Mouse (Mus musculus): ENCODE results near the gene Avil. TPM values are rescaled to one million over a fixed set of nuclear protein-coding genes. Genes with fewer than 3 reads are reported as not detected.

The Avil gene
- polyA plus RNA-seq (2015; fragmentation: Nextera tagmentation; extraction: Ambion mirVana) = 2.2 and 2.8 TPM in 2 replicates

DNA sequence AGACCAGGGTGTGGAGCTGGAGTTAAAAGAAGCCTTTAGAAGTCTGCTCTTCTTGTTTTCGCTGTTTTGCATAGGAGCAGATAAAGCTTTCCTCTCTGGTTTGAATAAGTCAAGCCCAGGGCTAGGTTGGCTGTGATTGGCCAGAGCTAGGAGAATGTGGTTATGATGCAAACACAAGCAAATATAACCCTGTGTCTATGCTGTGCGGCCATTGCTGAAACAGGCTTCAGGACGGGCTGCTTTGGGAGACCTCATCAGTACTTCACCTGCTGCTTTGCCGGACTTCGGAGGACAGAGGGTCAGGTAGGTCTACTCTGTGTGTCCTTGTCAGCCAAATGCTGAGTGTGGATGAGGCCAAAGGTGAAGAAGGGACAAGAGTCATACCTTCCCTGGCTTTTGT is at the start of gene Avil:
TSS of gene Avil (plus strand) at position 181 of the 400 bp plus-strand sequence.
- Histone ChIP-seq H3K4me3 (replicated peaks) (no peak within 1 kb of the TSS), H3K9me3 (no peaks in the 10 kb centered on the region), H3K4me1 (replicated peaks) (no peaks in the 10 kb centered on the region), H3K4me2 (replicated peaks) (no peak within 1 kb of the TSS), H3K27ac (no peak within 1 kb of the TSS), H3K27me3 (no peaks in the 10 kb centered on the region), H3K36me3 (peaks cover 33% of the 10 kb centered on the region), H3K9ac (replicated peaks) (no peak within 1 kb of the TSS)
- WGBS = 89% methylated on average over 5 of the region's 5 CpGs
- ATAC-seq = no peak

- WGBS = 92% methylated on average over 1 of the region's 1 CpGs
- 0 out of 2 replicates have a peak, but pooled peaks cover 3% of the 10 kb centered on the region for H3K9me3 ChIP-seq
- H3K4me1 ChIP-seq (replicated peaks) = peaks cover 12% of the 10 kb centered on the region
- no peak overlapping the region for H3K4me3 ChIP-seq (replicated peaks)
- H3K27ac ChIP-seq = no peak overlapping the region
- no peaks in the 10 kb centered on the region for H3K36me3 ChIP-seq
- ATAC-seq = no peak
- H3K9ac ChIP-seq (replicated peaks) = no peak overlapping the region
- peaks cover 10% of the 10 kb centered on the region; the same call in 1 of the 2 replicates for H3K27me3 ChIP-seq
- no peak overlapping the region for H3K4me2 ChIP-seq (replicated peaks)
These were observed 48.1 kb upstream of the Avil start for GRCm38 (mm10) chr10:126952375-126952774.

DNA sequence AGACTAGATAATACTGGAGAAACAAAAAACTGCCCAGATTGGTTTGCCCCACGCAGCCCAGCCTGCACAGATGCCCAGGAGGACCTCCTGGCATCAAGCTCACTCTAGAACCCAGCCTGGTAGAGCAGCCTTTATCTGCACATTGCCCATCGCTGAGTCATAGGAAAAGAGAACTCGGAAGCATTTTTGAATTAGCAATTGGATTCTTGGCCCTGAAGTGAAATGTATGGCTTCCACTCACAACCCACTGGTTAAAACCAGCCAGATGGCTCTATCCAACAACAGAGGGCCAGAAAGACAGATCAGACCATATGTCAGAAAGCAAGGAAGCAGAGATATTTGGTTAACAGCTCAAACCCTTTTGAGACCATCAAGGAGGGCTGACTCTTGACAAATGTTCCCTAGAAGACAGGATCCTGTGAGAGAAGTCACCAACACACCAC is 47.5 kb upstream of the Avil start:
- ATAC-seq = no peak
- no peak overlapping the region for H3K4me3 ChIP-seq (replicated peaks)
- 0 out of 2 replicates have a peak, but pooled peaks cover 3% of the 10 kb centered on the region for H3K9me3 ChIP-seq
- H3K36me3 ChIP-seq = no peaks in the 10 kb centered on the region
- H3K27ac ChIP-seq = no peak overlapping the region
- no peak overlapping the region for H3K4me2 ChIP-seq (replicated peaks)
- no peak overlapping the region for H3K9ac ChIP-seq (replicated peaks)
- H3K27me3 ChIP-seq = peaks cover 10% of the 10 kb centered on the region; the same call in 1 of the 2 replicates
- peaks cover 17% of the 10 kb centered on the region for H3K4me1 ChIP-seq (replicated peaks)
- 85% methylated on average over 3 of the region's 3 CpGs for WGBS

- Histone ChIP-seq H3K36me3 (no peaks in the 10 kb centered on the region), H3K4me3 (replicated peaks) (peak overlapping the region; percentile 7; the same call in 1 of the 2 replicates), H3K9me3 (0 out of 2 replicates have a peak, but pooled peaks cover 3% of the 10 kb centered on the region), H3K9ac (replicated peaks) (peak overlapping the region; percentile 64), H3K4me1 (replicated peaks) (peaks cover 17% of the 10 kb centered on the region), H3K27ac (peak overlapping the region; percentile 88), H3K27me3 (peaks cover 29% of the 10 kb centered on the region), H3K4me2 (replicated peaks) (peak overlapping the region; percentile 49)
- WGBS = 4% methylated on average over 15 of the region's 15 CpGs
- peak; percentile 14; the same call in 1 of the 2 replicates for ATAC-seq
These were observed 43.7 kb upstream of the Avil start for GRCm38 (mm10) chr10:126956692-126957358.

DNA sequence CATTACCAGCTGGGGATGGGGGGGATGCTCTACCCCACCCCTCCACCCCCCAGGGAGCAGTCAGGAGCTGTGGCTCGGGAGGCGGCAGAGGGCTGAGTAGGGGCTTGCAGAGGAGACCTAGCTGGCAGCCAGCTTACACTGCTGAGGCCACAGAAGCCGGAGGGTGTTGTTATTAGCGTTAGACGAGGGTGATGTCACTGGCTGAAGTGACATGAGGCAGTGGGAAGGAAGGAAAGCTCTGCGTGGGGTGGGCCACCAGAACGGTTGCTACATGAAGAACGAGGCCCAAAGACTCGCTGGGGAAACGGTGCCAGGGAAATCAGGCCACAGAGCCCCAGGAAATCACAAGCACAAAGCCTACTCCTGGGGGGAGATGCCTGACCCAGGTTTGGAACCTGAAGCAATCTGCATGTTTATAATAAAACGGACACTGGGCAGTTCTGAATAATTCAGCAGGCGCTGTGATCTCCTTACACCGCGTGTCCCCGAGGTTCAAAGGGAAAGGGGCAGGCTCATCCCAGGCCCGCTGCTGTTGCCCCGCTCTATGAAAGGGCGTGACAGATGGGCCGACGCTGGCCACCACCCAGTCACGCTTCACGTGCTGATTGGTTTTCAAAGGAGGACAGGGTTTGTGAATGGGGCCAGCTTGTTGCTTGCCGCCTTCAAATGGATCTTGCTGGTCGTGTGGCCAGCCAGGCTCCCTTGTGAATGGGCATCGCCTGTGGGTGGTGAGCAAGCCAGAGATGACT is 43.0 kb upstream of the Avil start:
- Histone ChIP-seq H3K4me2 (replicated peaks) (peak overlapping the region; percentile 49), H3K9ac (replicated peaks) (peak overlapping the region; percentile 64), H3K4me1 (replicated peaks) (peaks cover 21% of the 10 kb centered on the region), H3K9me3 (0 out of 2 replicates have a peak, but pooled peaks cover under 1% of the 10 kb centered on the region), H3K27me3 (peaks cover 29% of the 10 kb centered on the region), H3K4me3 (replicated peaks) (peak overlapping the region; percentile 7), H3K36me3 (no peaks in the 10 kb centered on the region), H3K27ac (peak overlapping the region; percentile 88)
- under 1% methylated on average over 25 of the region's 25 CpGs for WGBS
- ATAC-seq = peak; percentile 96

DNA sequence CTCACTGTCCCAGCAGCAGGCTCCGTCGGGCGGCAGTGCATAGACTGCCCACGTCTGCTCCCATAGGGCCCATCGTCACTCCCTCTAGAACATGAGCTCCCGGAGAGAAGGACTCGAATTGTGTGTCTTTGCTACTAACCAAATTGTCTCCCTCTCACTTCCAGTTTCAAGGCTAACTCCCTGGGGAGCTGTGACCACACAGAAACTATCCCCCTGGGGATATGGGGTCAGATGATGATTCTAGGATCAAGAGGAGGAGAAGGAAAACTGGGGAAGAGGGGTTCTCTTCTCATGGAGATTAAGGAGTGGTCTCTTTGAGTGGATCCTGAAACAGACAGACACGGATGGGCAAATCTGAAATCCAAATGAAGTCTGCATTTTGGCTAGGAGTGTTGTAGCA is 40.0 kb upstream of the Avil start:
- Histone ChIP-seq H3K4me3 (replicated peaks) (no peak overlapping the region), H3K27me3 (peaks cover 33% of the 10 kb centered on the region), H3K9ac (replicated peaks) (no peak overlapping the region), H3K27ac (no peak overlapping the region), H3K4me1 (replicated peaks) (peaks cover 21% of the 10 kb centered on the region), H3K36me3 (no peaks in the 10 kb centered on the region), H3K9me3 (no peaks in the 10 kb centered on the region), H3K4me2 (replicated peaks) (no peak overlapping the region)
- ATAC-seq = no peak
- 80% methylated on average over 8 of the region's 8 CpGs for WGBS

GRCm38 (mm10) chr10:126961757-126962156 is 38.8 kb upstream of the Avil start:
- H3K4me1 ChIP-seq (replicated peaks) = peaks cover 15% of the 10 kb centered on the region
- no peaks in the 10 kb centered on the region for H3K36me3 ChIP-seq
- 61% methylated on average over 10 of the region's 10 CpGs for WGBS
- H3K4me2 ChIP-seq (replicated peaks) = no peak overlapping the region
- no peak overlapping the region for H3K4me3 ChIP-seq (replicated peaks)
- H3K27me3 ChIP-seq = peaks cover 24% of the 10 kb centered on the region
- H3K27ac ChIP-seq = no peak overlapping the region
- no peak for ATAC-seq
- no peaks in the 10 kb centered on the region for H3K9me3 ChIP-seq
- no peak overlapping the region for H3K9ac ChIP-seq (replicated peaks)

- Histone ChIP-seq H3K4me1 (replicated peaks) (peaks cover 9% of the 10 kb centered on the region), H3K27me3 (peaks cover 24% of the 10 kb centered on the region), H3K27ac (no peak overlapping the region; the same call in 1 of the 2 replicates), H3K4me2 (replicated peaks) (no peak overlapping the region), H3K4me3 (replicated peaks) (no peak overlapping the region), H3K9me3 (no peaks in the 10 kb centered on the region), H3K9ac (replicated peaks) (no peak overlapping the region), H3K36me3 (no peaks in the 10 kb centered on the region)
- 25% methylated on average over 15 of the region's 15 CpGs for WGBS
- no peak for ATAC-seq
These were observed 38.1 kb upstream of the Avil start for GRCm38 (mm10) chr10:126962271-126962965.

- no peak overlapping the region for H3K4me2 ChIP-seq (replicated peaks)
- WGBS = 45% methylated on average over 6 of the region's 6 CpGs
- H3K36me3 ChIP-seq = no peaks in the 10 kb centered on the region
- ATAC-seq = no peak
- H3K27ac ChIP-seq = no peak overlapping the region
- H3K4me3 ChIP-seq (replicated peaks) = no peak overlapping the region
- 0 out of 2 replicates have a peak, but pooled peaks cover 4% of the 10 kb centered on the region for H3K4me1 ChIP-seq (replicated peaks)
- H3K9me3 ChIP-seq = no peaks in the 10 kb centered on the region
- H3K9ac ChIP-seq (replicated peaks) = no peak overlapping the region
- H3K27me3 ChIP-seq = peaks cover 24% of the 10 kb centered on the region
These were observed 37.6 kb upstream of the Avil start for GRCm38 (mm10) chr10:126962966-126963330.

DNA sequence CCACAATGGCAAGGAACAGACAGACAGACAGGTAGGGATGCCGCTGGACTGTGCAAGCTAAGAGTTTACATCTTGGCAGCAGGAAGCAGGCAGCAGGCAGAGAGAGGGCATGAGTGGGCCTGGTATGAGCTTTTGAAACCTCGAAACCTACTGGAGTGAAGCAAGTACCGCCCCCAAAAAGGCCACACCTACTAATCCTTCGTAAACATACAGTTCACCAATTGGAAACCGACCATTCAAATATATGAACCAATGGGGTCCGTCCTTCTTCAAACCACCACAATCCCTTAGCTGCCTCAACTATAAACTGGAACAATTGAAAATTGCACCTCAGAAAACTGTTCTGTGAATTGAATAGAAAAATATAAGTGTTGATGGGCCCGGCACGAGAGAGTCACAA is 36.7 kb upstream of the Avil start:
- no peak overlapping the region for H3K27ac ChIP-seq
- ATAC-seq = no peak
- no peak overlapping the region for H3K4me2 ChIP-seq (replicated peaks)
- 0 out of 2 replicates have a peak, but pooled peaks cover 4% of the 10 kb centered on the region for H3K4me1 ChIP-seq (replicated peaks)
- H3K9ac ChIP-seq (replicated peaks) = no peak overlapping the region
- H3K36me3 ChIP-seq = no peaks in the 10 kb centered on the region
- H3K27me3 ChIP-seq = peaks cover 24% of the 10 kb centered on the region
- 87% methylated on average over 8 of the region's 8 CpGs for WGBS
- H3K9me3 ChIP-seq = no peaks in the 10 kb centered on the region
- H3K4me3 ChIP-seq (replicated peaks) = no peak overlapping the region

DNA sequence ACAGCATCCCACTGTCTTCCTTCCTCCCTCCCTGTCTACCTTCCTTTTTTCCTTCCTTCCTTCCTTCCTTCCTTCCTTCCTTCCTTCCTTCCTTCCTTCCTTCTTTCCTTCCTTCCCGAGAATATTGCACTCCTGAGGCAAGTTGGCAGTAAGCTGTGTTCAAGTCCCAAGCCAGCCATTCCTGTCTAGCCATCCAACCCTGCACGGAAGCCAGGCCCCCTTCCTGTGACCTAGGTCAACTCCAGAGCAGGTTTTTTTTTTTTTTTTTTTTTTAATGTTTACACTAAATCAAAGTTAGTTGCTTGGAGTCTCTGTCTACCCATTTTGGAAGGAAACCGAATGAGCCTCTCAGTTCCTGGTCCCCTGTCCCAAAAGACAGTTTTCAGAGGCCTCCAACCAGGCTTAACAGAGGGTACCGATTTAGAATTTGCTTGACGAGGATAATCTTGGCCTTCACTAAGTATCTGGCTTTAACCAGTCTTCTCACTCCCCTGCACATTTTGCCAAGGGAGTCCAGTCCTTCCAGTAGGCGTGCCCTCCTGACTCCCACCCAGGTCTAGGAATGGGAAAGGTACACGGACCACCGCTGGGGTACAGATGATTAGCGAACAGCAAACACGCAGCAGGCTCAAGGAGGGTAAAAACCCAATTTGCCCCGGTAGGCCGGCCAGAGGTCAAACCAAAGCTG is 29.0 kb upstream of the Avil start:
- Histone ChIP-seq H3K4me2 (replicated peaks) (peak overlapping the region; percentile 36), H3K9me3 (no peaks in the 10 kb centered on the region), H3K27ac (no peak overlapping the region), H3K36me3 (no peaks in the 10 kb centered on the region), H3K4me1 (replicated peaks) (peaks cover 17% of the 10 kb centered on the region), H3K9ac (replicated peaks) (no peak overlapping the region), H3K4me3 (replicated peaks) (peak overlapping the region; percentile 8; the same call in 1 of the 2 replicates), H3K27me3 (peaks cover 14% of the 10 kb centered on the region; the same call in 1 of the 2 replicates)
- 9% methylated on average over 12 of the region's 12 CpGs for WGBS
- peak; percentile 22 for ATAC-seq

Measured in midbrain, embryonic 13.5 days (tissue).